Mouse (Mus musculus): Measurements from ENCODE around the gene H2afv.

DNA sequence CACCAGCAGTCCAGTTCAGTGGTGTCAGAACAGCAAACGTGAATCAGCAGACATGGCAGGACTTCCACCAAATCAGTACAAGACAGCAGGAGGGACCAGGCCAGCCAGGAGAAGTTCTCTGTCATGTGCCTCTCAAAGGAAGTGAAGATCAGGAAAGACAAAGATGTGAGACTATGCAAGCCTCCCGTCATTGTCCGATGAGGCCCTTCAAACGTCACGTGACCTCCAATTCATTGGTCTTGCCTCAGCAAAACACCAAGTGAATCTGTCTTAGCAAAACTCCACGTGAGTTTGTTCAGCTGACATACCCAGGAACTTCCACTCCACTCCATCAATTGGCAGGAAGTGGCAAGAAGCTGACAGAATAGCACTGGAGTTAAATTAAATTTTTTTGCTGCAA, 11.8 kb upstream of the H2afv start:
- TF ChIP-seq CTCF (IDR thresholded peaks at IDR 0.05; ENCODE audit: control insufficient read depth, insufficient read depth, insufficient read length) (no peak), MAX (IDR thresholded peaks at IDR 0.05) (no peak), CEBPB (IDR thresholded peaks at IDR 0.05; ENCODE audit: low read depth) (no peak), USF1 (IDR thresholded peaks at IDR 0.05; ENCODE audit: low read depth) (peak; percentile 66), MYOD1 (IDR thresholded peaks at IDR 0.05; ENCODE audit: control insufficient read depth, insufficient read length, low read depth) (no peak), MYOG (IDR thresholded peaks at IDR 0.05; ENCODE audit: control insufficient read depth, extremely low read depth, insufficient read length) (no peak), FOSL1 (IDR thresholded peaks at IDR 0.05; ENCODE audit: insufficient read depth, low read length, poor library complexity, severe bottlenecking) (no peak)
